11 mouse cellular contexts compared by ENCODE assay signal in the genomic region with DNA sequence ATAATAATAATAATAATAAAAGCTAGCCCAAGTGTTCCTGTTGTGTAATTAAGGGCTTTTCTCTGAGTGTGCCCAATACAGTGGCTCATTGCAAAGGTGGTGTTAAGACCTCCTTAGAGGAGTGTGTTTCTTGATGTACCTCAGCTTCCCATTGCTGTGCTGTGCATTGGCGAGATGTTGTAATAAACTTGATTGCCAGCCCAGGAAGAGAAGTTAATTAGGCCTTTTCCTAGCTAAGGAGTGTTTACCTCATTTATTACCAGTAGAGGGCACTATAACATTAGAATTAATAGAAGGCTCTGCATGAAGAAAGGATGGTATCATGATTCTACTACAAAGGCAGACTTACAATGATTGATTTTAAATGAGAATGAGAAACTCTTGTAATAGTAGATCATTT. TPM values are rescaled to one million over a fixed set of nuclear protein-coding genes. Genes with fewer than 3 reads are reported as not detected.
DNase-seq lines count a peak whose midpoint lies in the region; ATAC-seq and TF ChIP-seq lines count a peak whose summit lies in the region.
"Had no signal": no experiment of that assay in that cellular context is flagged by ENCODE, and none has a peak within 500 bp of the region (broad histone marks: within the 10 kb centered on the region; RNA-seq: fewer than 3 reads in every experiment).

No protein-coding gene starts in this region.

- H3K4me1 ChIP-seq in intestine, postnatal 0 days (replicated peaks; ENCODE audit: control insufficient read depth, insufficient read depth, low read length) = no peaks in the 10 kb centered on the region
- no peaks in the 10 kb centered on the region for H3K4me1 ChIP-seq in intestine, embryonic 16.5 days (ENCODE audit: control insufficient read depth, insufficient read depth, low read length)
- no peaks in the 10 kb centered on the region for H3K4me1 ChIP-seq in CH12.LX (ENCODE audit: control insufficient read depth in 1 of 2, insufficient read depth in 2 of 2)
- no peaks in the 10 kb centered on the region for H3K4me1 ChIP-seq in midbrain, embryonic 12.5 days

- no peak overlapping the region for H3K9ac ChIP-seq in intestine, postnatal 0 days (ENCODE audit: low read depth, low read length)
- H3K9ac ChIP-seq in intestine, embryonic 16.5 days (ENCODE audit: low read depth, low read length) = no peak overlapping the region
- no peak overlapping the region for H3K9ac ChIP-seq in CH12.LX (ENCODE audit: insufficient read depth, low read depth)
- no peak overlapping the region for H3K9ac ChIP-seq in midbrain, embryonic 12.5 days (replicated peaks)

- no peaks in the 10 kb centered on the region for H3K79me2 ChIP-seq in CH12.LX (replicated peaks; ENCODE audit: control insufficient read depth, extremely low read depth, insufficient read depth, poor library complexity, severe bottlenecking)

- H3K27me3 ChIP-seq in intestine, postnatal 0 days (replicated peaks; ENCODE audit: control insufficient read depth, insufficient read depth, low read length) = no peaks in the 10 kb centered on the region
- no peaks in the 10 kb centered on the region for H3K27me3 ChIP-seq in intestine, embryonic 16.5 days (replicated peaks; ENCODE audit: control insufficient read depth, insufficient read depth, low read length)
- no peaks in the 10 kb centered on the region for H3K27me3 ChIP-seq in CH12.LX (replicated peaks)
- H3K27me3 ChIP-seq in midbrain, embryonic 12.5 days = no peaks in the 10 kb centered on the region

- no peak for TF ChIP-seq POLR2A in CH12.LX (IDR thresholded peaks at IDR 0.05; ENCODE audit: low read depth, low read length)

- 24% methylated on average over 1 of the region's 1 CpGs for WGBS in intestine, postnatal 0 days
- WGBS in intestine, embryonic 16.5 days = 19% methylated on average over 1 of the region's 1 CpGs
- 20% methylated on average over 1 of the region's 1 CpGs for WGBS in midbrain, embryonic 12.5 days

- dilution Hi-C loops in CH12.LX (cut with MboI; ENCODE audit: extremely low pct_ligation_motif_present, extremely low pct_unique_long_range_greater_than_20kb, low sequenced_read_pairs) = no loop called here

- TF ChIP-seq RAD21 in CH12.LX (IDR thresholded peaks at IDR 0.05; ENCODE audit: low read depth, low read length) = peak; percentile 32

- H3K36me3 ChIP-seq in intestine, postnatal 0 days (ENCODE audit: control insufficient read depth, insufficient read depth) = no peaks in the 10 kb centered on the region
- H3K36me3 ChIP-seq in intestine, embryonic 16.5 days (ENCODE audit: control insufficient read depth, insufficient read depth, low read length) = no peaks in the 10 kb centered on the region
- H3K36me3 ChIP-seq in CH12.LX (replicated peaks in 1 of 2; ENCODE audit: control insufficient read depth in 1 of 2, insufficient read depth in 1 of 2, low read length in 1 of 2) = no peaks in the 10 kb centered on the region
- H3K36me3 ChIP-seq in midbrain, embryonic 12.5 days = no peaks in the 10 kb centered on the region

- no peak overlapping the region for H3K4me3 ChIP-seq in intestine, postnatal 0 days (ENCODE audit: low read depth, low read length)
- no peak overlapping the region for H3K4me3 ChIP-seq in intestine, embryonic 16.5 days (ENCODE audit: low read length)
- H3K4me3 ChIP-seq in CH12.LX (replicated peaks in 1 of 3; ENCODE audit: low read depth in 2 of 3, low read length in 2 of 3, poor library complexity in 1 of 3) = no peak overlapping the region
- H3K4me3 ChIP-seq in midbrain, embryonic 12.5 days = no peak overlapping the region

- no peak overlapping the region for H3K27ac ChIP-seq in intestine, postnatal 0 days (ENCODE audit: low read depth, low read length)
- H3K27ac ChIP-seq in intestine, embryonic 16.5 days (ENCODE audit: low read length) = no peak overlapping the region
- H3K27ac ChIP-seq in CH12.LX (ENCODE audit: insufficient read depth, low read depth) = no peak overlapping the region
- H3K27ac ChIP-seq in midbrain, embryonic 12.5 days (replicated peaks) = no peak overlapping the region
- H3K27ac ChIP-seq: macrophage had no signal

- DNase-seq in CH12.LX (ENCODE audit: extremely low read depth) = peak; percentile 18
- DNase-seq in brain, adult 2 months (ENCODE audit: low read depth, low spot score) = peak; percentile 16
- no peak for DNase-seq in adrenal gland, adult 8-10 months
- no peak for DNase-seq in thymus, postnatal 36 days
- DNase-seq in cerebellum, adult 8-10 months = no peak

- no peak for ATAC-seq in intestine, postnatal 0 days
- no peak for ATAC-seq in intestine, embryonic 16.5 days
- peak; percentile 68; the same call in 1 of the 2 replicates for ATAC-seq in midbrain, embryonic 12.5 days (ENCODE audit: low FRiP score, low read depth)

- H3K4me2 ChIP-seq in intestine, postnatal 0 days (replicated peaks; ENCODE audit: low read depth) = no peak overlapping the region
- no peak overlapping the region for H3K4me2 ChIP-seq in intestine, embryonic 16.5 days (ENCODE audit: low read depth, low read length)
- no peak overlapping the region for H3K4me2 ChIP-seq in CH12.LX (ENCODE audit: insufficient read depth, low read depth, poor library complexity, severe bottlenecking)
- H3K4me2 ChIP-seq in midbrain, embryonic 12.5 days (replicated peaks) = no peak overlapping the region

- no peak for TF ChIP-seq EP300 in CH12.LX (IDR thresholded peaks at IDR 0.05; ENCODE audit: low read length)

- no peaks in the 10 kb centered on the region for H3K9me3 ChIP-seq in intestine, postnatal 0 days (ENCODE audit: control insufficient read depth)
- no peaks in the 10 kb centered on the region for H3K9me3 ChIP-seq in intestine, embryonic 16.5 days (ENCODE audit: control insufficient read depth, low read length)
- H3K9me3 ChIP-seq in CH12.LX (replicated peaks; ENCODE audit: low read length) = no peaks in the 10 kb centered on the region
- H3K9me3 ChIP-seq in midbrain, embryonic 12.5 days = no peaks in the 10 kb centered on the region

- in situ Hi-C loops in CH12.LX (cut with MboI; ENCODE audit: low pct_ligation_motif_present, low pct_unique_long_range_greater_than_20kb, low sequenced_read_pairs) = no loop called here

- peak; percentile 51 for TF ChIP-seq CTCF in intestine, postnatal 0 days (IDR thresholded peaks at IDR 0.05; ENCODE audit: low read depth)
- peak in 1 of 2 experiments; percentile 17; a peak in 2 of 4 replicates for TF ChIP-seq CTCF in CH12.LX (conservative IDR thresholded peaks at IDR 0.05 in 1 of 2, IDR thresholded peaks at IDR 0.05 in 1 of 2; ENCODE audit: low read depth in 2 of 2, low read length in 2 of 2)

TF ChIP-seq in CH12.LX, 34 proteins besides CTCF, POLR2A, EP300 and RAD21:
- no peak for TF ChIP-seq MAFK (IDR thresholded peaks at IDR 0.05; ENCODE audit: insufficient replicate concordance, low read length)
- no peak for TF ChIP-seq USF1 (IDR thresholded peaks at IDR 0.05; ENCODE audit: low read depth, low read length)
- TF ChIP-seq CHD2 (IDR thresholded peaks at IDR 0.05; ENCODE audit: low read length) = no peak
- TF ChIP-seq MEF2A (IDR thresholded peaks at IDR 0.05; ENCODE audit: borderline replicate concordance, low read depth, low read length) = no peak
- TF ChIP-seq JUND (conservative IDR thresholded peaks at IDR 0.05; ENCODE audit: low read depth, low read length) = no peak
- TF ChIP-seq MYC (IDR thresholded peaks at IDR 0.05; ENCODE audit: low read depth, low read length) = no peak
- no peak for TF ChIP-seq USF2 (conservative IDR thresholded peaks at IDR 0.05; ENCODE audit: low read depth, low read length)
- no peak for TF ChIP-seq MAX (IDR thresholded peaks at IDR 0.05; ENCODE audit: low read length)
- TF ChIP-seq BHLHE40 (IDR thresholded peaks at IDR 0.05; ENCODE audit: low read depth, low read length) = no peak
- no peak for TF ChIP-seq ZMIZ1 (IDR thresholded peaks at IDR 0.05; ENCODE audit: low read depth, low read length)
- no peak for TF ChIP-seq IRF4 (IDR thresholded peaks at IDR 0.05; ENCODE audit: low read depth, low read length)
- TF ChIP-seq TCF12 (IDR thresholded peaks at IDR 0.05; ENCODE audit: low read depth, low read length) = no peak
- TF ChIP-seq ETS1 (conservative IDR thresholded peaks at IDR 0.05; ENCODE audit: low read depth, low read length) = no peak
- TF ChIP-seq E2F4 (IDR thresholded peaks at IDR 0.05; ENCODE audit: insufficient replicate concordance, low read depth, low read length) = no peak
- TF ChIP-seq MXI1 (IDR thresholded peaks at IDR 0.05; ENCODE audit: low read depth, low read length) = no peak
- no peak for TF ChIP-seq RCOR1 (conservative IDR thresholded peaks at IDR 0.05; ENCODE audit: low read depth, low read length)
- no peak for TF ChIP-seq POLR2AphosphoS2 (IDR thresholded peaks at IDR 0.05; ENCODE audit: low read depth, low read length)

RNA-seq across cellular contexts. Expression of a gene that starts 57.9 kb away (rescaled TPM):
- not detected in 2 replicates for polyA plus RNA-seq in intestine, postnatal 0 days (2015; fragmentation: Nextera tagmentation; extraction: Ambion mirVana)
- polyA plus RNA-seq in intestine, embryonic 16.5 days (2015; fragmentation: Nextera tagmentation; extraction: Ambion mirVana) = not detected in 2 replicates
- total RNA-seq in CH12.LX (2012; rRNA removed) (not detected in 2 replicates), CH12.LX (2014; rRNA removed) (not detected in 2 replicates)
- not detected in 2 replicates for polyA plus RNA-seq in CH12.LX (2012; ENCODE audit: insufficient read length, low read depth)
- polyA plus RNA-seq in midbrain, embryonic 12.5 days (2016; fragmentation: Nextera tagmentation; extraction: Ambion mirVana) = not detected in 2 replicates
- not detected for total RNA-seq in adrenal gland, adult 8-10 months (2022)
- total RNA-seq: gastrocnemius, postnatal 4 days had no signal
- polyA plus RNA-seq: macrophage; small intestine, adult 2 months had no signal

Comparison
In these comparisons a context has a peak if more than half of its experiments do, and no peak if none do; other contexts are left out.
1. DNase-seq: peak in CH12.LX (single experiment) and brain, adult 2 months (single experiment); none in adrenal gland, adult 8-10 months (single experiment), thymus, postnatal 36 days (0 of 2) and cerebellum, adult 8-10 months (single experiment).